Mouse (Mus musculus) urinary bladder, postnatal 25 days (tissue): Measurements from ENCODE around the gene Ccl3.

ENCODE experiments used
- DNase-seq: peaks from one replicate; pipeline ENCODE4 v3.0.0; 2022; ENCODE audit warnings: low spot score

Gene Ccl3

DNA sequence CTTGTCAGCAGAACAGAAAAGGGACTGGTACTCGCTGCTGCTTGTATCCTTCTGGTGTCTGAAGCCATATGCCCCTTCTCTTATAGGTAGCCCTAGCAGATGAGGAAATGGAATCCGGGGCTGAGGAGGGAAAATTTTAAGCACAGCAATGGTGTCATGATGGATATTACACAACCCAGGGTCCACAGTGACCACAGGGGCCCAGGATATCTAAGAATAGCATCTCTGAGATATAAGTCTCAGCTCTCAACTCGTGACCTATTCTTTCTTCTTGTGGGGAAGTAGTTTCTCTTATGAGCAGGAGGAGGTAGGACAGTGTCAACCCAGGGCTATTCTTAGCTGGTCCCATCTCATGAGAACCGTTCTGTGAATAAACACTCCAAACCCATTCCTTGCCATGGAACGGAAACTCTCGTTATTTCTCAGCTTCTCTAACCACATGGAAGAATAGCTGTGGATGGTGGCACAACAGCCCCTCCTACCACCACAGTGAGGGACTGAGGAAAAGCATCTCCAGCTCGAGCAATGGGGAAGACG lies at the start of gene Ccl3:
TSS of gene Ccl3 (minus strand) at position 51 of the 537 bp plus-strand sequence.
- DNase-seq, result no peak

DNA sequence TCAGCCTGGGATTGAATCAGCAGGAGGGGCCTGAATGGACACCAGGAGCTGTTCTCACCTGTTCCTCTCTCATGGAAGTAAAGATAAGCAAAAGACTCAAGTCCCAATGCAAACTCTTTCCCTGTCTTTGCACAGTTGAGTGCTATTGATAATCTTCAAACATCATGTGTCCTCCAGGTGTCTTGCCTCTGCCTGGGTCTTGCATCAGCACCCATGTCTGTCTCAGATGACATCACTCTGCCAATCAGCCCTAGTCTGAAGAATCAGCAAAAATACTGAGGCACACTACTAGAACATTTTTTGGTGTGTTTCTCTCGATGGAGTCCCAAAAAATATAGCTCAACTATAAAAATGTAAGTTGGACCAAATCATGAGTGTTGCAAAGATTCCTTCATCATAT lies 42.9 kb upstream of the Ccl3 start:
- DNase-seq, result no peak

DNA sequence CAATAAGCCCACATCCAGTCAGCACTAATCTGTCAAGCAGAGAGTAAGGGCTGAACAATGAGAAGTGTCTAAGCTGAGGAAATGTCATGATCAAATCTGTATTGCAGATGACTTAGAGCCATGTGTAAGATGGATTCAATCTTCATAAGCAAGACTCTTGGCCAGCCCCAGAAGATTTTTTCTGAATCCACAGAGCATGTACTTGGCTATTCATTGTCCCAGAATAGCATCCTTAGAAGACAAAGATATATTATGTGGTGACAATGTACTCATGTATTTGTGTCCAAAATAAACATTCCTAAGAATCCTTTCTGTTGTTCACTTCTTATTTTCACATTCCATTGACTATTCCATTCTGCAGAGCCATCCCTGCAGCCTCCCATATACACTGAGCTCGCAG lies 40.8 kb upstream of the Ccl3 start:
- no peak for DNase-seq

DNA sequence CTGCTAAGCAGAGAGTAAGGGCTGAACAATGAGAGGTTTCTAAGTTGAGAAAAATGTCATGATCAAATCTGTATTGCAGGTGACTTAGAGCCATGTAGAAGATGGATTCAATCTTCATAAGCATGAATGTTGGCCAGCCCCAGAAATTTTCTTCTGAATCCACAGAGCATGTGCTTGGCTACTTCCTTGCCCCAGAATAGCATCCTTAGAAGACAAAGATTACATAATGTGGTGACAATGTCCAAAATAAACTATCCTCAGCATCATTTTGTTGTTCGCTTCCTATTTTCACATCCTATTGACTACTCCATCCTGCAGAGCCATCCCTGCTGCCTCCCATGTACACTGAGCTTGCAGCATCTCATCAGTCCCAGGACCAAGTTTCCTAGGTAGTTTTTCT lies 26.5 kb upstream of the Ccl3 start:
- DNase-seq, result no peak

DNA sequence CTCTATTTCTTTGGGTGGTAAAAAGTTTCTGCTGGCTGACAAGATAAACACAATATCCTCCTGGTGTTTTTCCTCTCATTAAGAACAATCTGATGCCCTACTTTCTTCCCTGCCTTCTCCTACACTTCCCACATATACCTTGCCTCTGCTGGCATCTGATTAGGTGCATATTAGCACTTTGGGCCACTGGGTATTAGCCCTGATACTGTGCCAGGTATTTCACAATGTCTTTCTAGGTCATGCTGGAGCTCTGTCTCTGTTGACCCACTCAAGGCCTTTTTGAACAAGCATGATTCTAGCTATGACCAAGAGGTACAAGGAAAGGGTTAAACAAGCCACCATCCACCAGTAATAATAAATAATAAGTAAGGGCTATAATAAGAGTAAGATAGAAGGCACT lies 22.6 kb upstream of the Ccl3 start:
- DNase-seq, result no peak

DNA sequence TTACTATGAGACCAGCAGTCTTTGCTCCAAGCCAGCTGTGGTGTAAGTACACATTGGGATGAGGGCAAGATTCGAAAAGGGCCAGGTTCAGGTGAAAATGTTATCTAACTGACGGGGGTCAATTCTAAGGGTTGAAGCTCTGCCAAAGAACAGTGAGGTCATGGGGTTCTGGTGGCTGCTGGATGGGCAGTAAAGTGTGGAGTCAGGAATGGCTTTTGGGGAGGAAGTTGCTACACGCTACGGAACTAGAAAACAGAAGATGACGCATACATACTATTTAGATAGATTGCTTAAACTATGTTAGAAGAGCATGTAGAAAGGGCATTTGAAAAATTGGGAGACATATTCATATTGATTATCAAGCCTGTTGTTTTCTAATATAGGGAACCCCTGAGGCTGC lies 14.4 kb upstream of the Ccl3 start:
- no peak for DNase-seq

DNA sequence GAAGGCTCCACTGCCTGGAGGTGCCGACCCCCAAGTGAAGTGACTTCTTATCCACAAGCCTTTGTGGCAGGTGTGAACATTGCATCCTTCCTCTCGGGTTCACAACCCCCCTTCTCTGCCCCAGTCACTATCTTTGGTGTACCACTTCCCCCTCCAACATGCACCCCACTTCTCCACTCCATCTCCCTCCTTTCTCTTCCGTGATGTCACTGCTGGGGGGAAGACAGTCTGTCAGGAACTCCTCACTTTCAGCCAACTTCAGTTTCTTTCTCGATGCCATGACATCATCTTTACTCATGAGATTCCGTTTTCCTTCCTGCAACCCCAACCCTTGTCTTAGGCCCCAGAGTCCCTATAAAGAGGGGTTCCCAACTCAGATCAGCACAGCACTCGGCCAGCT lies 13.0 kb upstream of the Ccl3 start, which contains the start of gene Ccl4:
TSS of gene Ccl4 (plus strand) at position 381 of the 400 bp plus-strand sequence.
- DNase-seq, result no peak

DNA sequence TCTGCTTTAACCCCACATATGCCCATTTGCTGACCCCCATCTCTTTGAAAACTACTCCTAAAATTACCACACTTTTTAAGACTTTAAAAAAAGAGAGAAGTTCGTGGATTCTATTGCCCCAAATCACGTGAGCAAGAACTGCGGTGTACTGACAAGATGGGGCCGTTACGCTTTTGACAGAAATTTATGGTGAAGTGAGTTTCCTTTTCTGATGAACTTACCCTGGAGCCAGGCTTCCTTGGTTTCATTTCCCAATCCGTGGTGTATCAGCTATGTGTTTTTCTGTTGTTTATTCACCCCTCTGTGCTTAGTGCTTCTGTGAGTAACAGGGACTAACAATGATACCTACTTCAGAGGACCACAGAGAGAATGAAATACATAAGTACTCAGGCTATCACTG lies 9.6 kb upstream of the Ccl3 start:
- no peak for DNase-seq

DNA sequence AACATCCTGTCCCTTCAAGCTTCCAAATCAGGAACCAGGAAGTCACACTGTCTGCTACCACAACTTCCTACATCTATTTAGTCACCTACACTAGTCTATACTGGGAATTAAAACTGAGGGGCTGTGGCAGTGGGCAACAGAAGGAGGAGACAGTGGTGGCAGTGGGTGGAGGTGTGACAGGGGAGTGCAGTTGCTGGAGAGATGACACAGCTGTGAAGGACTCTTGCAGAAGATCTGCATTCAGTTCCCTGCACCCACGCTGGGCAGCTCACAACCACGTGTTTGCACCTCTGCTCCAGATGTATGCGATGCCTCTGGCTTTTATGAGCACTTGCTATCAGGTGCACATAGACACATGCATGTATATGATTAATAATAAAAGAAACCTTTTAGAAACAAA lies 8.4 kb upstream of the Ccl3 start:
- no peak for DNase-seq

DNA sequence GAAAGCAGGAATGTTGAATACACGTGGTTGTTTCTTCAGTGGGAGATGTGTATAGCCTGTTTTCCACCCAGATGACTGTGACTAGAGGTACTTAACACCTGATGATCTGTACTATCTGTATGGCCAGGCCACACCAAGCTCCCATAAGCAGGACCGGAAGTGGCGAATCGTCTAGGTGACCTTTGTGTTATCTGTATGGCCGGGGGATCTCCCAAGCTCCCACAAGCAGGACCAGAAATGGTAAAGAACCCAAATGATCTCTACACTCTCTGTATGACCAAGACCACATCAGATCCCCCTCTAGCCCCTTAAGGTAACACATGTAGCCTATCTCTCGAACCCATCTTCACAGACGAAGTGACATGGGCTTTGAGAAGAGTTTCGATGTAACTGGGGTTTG lies 5.5 kb upstream of the Ccl3 start:
- DNase-seq, result no peak

DNA sequence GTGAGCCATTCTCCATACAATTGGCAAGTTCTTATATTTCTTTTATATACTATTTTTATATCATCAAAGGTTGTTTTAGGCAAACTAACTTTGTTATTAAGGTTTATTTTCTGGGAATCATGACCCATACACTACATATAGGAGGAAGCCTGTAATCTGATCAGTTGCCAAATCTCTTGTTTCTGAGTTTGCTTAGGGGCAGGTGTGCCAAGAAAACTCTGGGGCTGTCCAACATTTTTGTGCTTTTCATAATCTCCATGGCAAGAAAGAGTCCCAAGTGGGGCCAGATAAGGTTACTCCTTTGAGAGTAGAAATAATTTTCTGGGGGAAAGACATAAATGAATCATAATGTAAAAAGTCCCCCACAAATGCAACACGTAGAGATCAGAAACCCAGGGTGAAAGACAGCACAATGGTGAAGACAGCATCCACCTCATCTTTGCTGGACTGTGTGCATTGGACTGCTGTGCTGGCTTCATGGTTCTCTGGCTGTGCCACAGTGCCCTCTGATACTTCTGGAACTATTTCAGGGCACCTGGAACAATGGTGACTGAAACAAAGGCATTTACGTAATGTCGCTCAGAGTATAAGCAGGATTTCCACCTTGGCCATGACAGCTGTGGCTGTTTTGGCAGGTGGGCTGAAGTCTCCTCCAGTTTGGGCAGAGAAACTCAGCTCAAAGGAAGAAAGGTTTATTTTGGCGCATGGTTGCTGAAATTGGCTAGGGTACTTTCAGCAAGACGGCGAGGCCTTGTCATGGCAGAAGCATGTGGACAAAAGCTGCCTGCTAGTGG lies 2.6 kb downstream of the Ccl3 start:
- DNase-seq, result no peak

DNA sequence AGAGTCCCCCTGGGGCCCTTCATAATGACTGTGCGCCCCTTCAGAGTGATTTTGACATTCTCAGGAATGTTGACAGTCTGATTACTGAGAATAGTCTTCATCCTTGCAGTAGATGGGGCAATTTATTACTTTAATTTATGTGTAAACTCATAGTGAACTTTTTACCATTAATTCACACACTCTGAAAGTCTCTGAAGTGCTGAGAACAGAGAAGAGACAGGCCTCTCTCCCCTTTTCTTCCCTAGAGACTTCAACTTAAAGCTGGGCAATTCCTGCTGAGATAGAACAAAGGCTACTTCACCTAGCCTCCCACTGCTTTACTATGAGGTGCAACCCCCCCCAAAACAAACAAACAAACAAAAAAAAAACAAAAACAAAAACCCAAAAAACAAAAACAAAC lies 3.6 kb downstream of the Ccl3 start, which contains the start of gene Rpl9-ps1:
TSS of gene Rpl9-ps1 (minus strand) at position 101 of the 400 bp plus-strand sequence.
- no peak for DNase-seq

DNA sequence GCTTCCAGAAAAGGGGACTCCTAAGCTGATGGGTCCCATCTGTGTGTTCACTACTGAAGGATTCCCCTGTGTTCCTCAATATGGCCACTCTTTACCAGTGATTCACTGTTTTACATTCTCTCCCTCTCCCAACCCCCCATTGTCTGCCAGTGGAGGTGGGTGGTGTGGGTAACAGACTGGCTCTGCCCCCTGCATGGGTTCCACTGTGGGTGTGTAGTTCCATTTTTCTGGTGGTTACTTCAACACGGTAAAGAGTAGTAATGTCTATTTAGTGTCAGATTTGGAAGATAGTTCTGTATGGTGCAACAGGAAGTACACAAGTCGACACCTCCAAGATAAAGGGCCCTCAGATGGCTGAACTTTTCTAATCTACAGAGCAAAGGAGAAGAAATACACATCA lies 7.9 kb downstream of the Ccl3 start:
- DNase-seq, result no peak

DNA sequence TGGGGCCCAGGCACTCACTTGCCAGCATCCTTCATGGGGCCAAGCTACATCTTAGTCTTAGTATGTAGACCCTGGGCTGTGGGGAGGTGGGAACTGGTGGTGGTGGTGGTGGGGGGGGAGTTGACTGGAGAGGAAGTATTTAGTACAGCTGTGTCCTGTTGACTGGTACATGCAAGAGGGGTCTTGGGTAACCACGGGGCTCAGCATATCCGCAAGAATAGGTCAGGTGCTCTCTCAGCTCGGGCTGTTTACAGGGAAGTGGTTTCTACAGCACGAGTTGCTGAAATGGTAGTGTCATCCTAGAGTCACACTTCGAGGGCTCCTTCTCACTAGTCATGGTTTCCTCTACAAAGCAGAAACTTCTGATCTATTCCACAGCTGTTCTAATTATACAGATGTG lies 9.0 kb downstream of the Ccl3 start:
- no peak for DNase-seq

DNA sequence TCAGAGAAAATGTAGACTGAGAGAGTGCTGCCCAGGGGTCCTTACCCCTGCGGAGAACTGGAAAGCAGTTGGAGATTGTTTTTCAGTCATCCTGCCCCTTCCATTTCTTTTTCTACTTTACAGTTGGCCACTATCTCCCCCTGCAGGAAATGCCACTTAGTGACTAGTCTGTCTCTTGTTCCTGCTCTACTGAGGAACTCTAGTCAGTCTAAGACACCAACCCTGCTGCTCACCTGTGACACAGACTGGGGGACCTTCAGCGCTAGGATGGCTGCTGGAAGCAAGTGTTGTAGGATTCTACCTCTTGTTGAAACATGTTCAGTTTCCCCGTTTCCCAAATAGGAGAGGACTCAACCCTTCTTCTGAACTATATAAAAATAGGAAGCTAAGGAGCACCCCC lies 9.6 kb downstream of the Ccl3 start:
- no peak for DNase-seq

DNA sequence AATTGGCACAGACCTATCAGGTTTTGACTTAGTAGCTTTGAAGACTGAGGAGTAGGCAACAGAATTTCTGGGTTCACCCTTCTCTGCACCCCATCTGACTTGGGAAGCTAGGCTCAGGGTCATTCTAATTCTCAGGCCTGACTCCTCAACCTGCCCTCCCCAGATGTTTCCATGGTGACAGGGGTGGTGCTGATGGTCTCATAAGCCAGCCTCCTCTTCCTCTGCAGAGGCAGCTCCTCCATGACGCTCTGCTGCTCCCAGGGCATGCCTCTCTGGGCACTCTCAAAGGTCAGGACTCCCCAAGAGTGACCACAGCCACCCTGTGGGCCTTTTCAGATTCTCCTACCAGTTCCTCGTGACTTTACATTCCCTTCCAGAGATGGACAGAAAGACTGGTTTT lies 10.2 kb downstream of the Ccl3 start:
- DNase-seq, result no peak

DNA sequence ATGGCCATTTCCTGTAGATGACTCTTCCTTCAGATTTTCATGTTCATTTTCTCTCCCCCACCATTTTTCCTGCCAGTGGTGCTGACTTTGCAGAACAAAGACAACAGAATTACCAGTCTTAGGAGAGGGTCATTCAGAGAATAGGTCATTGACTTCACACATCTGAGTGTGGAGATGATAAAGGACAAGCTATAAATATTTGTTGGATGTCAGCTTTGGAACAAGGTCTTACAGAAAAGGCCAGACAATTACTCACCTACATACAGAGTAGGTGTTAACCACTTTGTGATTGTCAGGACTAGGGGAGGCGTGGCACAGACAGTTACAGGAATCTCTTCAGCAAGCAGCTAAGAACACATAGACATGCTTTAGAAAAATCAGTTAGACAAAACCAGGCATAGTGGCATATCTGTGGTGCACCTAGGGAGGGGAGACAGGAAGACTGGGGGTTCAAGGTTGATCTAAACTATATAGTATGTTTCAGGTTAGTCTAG lies 12.4 kb downstream of the Ccl3 start:
- DNase-seq, result no peak

DNA sequence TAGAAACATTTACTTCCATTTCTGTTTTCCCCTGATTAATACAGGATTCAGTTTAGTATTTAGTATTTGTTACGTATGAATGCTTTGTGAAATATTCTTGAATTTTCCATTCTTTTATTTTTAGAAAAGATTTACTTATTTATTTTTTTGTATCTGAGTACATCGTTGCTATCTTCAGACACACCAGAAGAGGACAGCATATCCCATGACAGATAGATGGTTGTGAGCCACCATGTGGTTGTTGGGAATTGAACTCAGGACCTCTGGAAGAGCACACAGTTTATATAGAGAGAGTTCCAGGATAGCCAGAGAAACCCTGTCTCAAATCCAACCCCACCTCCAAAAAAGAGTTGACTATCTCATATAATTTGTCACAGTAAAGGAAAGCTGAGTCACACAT lies 14.3 kb downstream of the Ccl3 start:
- no peak for DNase-seq

DNA sequence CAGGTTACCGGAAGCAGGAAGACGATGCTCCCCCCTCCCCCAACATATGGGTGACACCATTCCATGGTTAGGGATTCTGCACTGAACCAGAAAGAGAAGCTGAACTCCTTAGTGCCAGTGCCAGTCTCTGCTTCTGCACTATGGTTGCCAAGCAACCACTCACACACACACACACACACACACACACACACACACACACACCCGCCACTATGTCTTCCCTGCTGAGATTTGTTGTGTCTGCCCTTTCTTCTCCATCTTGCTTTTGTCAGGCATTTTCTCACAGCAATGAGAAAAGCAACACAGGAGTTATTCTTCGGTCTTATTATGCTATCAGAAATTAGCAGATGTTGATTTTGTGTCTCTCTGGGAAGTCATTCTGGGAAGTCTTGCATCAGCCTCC lies 14.7 kb downstream of the Ccl3 start:
- DNase-seq, result no peak

DNA sequence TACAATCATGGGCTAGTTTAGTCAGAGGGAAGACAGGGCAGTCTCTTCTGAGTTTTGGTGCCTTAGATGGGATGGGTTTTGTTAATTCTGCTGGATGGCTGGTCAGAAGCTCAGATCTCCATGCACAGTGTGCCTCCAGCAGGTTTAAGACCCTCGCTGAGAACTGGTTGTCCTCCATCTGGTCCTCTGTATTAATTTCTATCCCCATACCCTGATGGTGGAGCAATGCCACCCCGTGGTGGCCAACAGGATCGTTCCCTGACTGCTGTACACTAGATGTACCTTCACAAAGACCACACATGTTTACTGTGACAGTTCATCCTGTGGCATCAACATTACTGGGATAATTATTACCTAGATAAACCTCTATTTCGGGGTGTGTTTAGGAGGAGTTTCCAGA lies 16.4 kb downstream of the Ccl3 start:
- no peak for DNase-seq

DNA sequence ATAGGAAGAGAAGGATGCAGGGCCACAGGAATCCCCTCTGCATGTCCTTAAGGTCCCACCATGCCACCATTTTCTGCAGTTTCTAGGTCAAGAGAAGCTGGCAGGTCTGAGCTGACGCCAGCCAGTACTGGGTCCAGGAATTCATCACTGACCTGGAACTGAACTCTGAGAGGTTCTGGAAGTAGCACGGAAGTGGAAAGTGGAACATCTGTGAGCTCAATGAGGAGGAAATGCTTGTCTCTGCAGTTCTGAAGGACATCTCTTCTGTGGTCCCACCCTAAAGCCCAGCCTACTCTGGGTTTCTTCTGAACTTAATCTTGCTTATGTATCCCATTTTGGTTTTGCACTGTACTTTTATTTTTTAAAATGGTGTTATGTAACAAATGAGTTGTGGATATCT lies 18.1 kb downstream of the Ccl3 start:
- DNase-seq, result no peak

DNA sequence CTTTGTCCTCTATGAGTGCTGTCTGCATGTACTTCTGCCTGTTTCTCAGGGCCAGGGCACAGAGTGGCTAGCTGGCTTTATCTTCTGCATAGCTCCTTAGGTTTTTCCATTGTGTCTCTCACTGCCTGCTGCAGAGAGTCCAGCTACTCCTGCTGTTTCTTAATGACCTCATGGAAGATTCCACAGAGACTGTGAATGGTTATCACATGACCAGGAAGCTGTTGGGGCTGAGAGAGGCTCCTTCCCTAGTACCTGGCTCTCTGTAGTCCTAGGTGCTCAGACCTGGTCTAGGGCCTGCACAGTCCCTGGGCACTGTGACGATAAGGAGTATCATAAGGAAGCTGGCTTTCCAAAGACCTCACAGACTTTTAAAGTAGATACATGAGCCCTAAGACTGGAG lies 18.5 kb downstream of the Ccl3 start:
- no peak for DNase-seq

DNA sequence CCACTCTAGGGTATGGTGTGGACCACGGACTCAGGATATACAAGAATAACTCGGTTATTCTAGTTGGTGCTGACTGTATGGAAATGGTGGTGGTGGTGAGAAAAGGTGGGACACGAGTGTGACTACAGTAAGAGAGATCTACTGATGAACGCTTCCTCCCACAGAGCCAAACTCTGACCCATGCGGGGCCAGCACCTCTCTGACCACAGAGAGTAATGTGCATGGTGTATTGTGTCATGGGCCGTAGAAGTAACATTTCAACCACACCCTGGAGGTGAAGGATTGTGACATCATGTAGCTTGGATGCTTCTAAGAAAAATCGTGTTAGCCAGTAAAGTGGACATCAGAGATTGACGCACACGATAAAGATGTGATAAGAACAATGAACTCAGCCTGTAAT lies 20.3 kb downstream of the Ccl3 start:
- DNase-seq, result no peak

DNA sequence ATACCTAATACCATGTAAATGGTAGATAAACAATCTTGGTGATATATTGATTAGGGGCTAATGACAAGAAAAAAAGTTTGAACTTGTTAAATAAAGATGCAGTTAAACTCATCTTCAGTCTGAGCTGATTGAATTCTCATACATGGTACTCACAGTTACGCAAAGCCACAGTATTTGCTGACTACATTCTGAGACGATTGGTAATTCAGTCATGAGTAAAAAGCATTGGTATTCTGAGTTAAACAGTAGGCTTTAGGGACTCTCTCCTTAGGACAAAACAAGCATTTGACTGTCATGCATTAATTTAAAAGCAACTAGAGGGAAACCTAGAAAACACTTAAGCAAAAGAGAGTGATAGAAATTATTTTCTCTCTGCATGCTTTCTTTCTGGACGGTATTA lies 25.6 kb downstream of the Ccl3 start:
- no peak for DNase-seq
